Mouse (Mus musculus): ENCODE data around the gene Phf2. TPM values are rescaled to one million over a fixed set of nuclear protein-coding genes. Genes with fewer than 3 reads are reported as not detected.

The Phf2 gene
- polyA plus RNA-seq, 1 experiment = 20.1 TPM

DNA sequence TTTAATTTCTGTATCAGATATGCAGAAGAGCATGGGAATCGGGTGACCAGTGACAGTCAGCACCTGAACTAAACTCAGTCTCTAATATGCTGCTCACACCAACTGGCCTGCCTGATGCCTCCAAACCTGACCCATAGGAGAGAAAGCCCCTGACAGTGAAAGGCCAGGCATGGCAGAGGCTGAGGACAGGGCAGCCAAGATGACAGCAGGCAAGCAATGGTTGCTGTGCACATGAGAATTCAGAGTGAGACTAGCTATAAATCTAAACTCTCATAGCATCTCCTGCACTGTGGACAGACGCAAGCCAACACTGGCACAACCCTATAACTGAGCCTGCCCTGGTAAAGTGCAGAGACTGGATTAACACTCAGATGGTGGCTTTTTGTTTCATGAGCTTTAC is 20.6 kb downstream of the Phf2 start:
- TF ChIP-seq MYOG (IDR thresholded peaks at IDR 0.05; ENCODE audit: control insufficient read depth, extremely low read depth, insufficient read length) (no peak), CTCF (IDR thresholded peaks at IDR 0.05; ENCODE audit: control insufficient read depth, insufficient read depth, insufficient read length) (no peak), MYOD1 (IDR thresholded peaks at IDR 0.05; ENCODE audit: control insufficient read depth, insufficient read length, low read depth) (no peak), CEBPB (IDR thresholded peaks at IDR 0.05; ENCODE audit: low read depth) (no peak), USF1 (IDR thresholded peaks at IDR 0.05; ENCODE audit: low read depth) (no peak), MAX (IDR thresholded peaks at IDR 0.05) (no peak), FOSL1 (IDR thresholded peaks at IDR 0.05; ENCODE audit: insufficient read depth, low read length, poor library complexity, severe bottlenecking) (no peak)
- Histone ChIP-seq H3K27me3 (ENCODE audit: control insufficient read depth, insufficient read depth, insufficient read length) (no peaks in the 10 kb centered on the region), H3K79me2 (ENCODE audit: control insufficient read depth, insufficient read depth) (peaks cover 98% of the 10 kb centered on the region), H3ac (ENCODE audit: control insufficient read depth, insufficient read length, low read depth) (no peak overlapping the region), H3K4me3 (ENCODE audit: insufficient read depth, poor library complexity, severe bottlenecking) (no peak overlapping the region), H3K36me3 (ENCODE audit: control insufficient read depth, insufficient read depth) (no peaks in the 10 kb centered on the region), H3K79me3 (ENCODE audit: low read depth) (peaks cover 56% of the 10 kb centered on the region)

DNA sequence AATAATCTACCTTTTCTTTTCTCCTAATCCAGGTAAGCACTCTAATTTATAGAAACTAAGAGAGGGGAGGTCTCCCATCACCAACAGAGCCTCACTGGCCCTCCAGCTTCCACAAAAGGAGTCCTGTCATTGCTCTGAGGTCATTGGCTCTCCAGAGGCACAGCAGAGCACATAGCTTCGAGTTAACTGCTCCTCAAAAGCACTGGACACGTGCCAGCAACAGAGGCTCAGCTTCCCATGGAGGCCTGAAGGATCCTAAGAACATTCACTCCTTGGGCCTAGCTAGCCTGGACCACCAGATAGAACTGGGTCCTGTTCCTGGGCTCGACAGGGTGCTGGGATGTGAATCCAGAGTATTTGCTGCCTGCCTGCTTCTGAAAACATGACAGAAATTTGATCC is 21.8 kb downstream of the Phf2 start:
- Histone ChIP-seq H3K36me3 (ENCODE audit: control insufficient read depth, insufficient read depth) (no peaks in the 10 kb centered on the region), H3ac (ENCODE audit: control insufficient read depth, insufficient read length, low read depth) (no peak overlapping the region), H3K79me2 (ENCODE audit: control insufficient read depth, insufficient read depth) (peaks cover 99% of the 10 kb centered on the region), H3K79me3 (ENCODE audit: low read depth) (peaks cover 54% of the 10 kb centered on the region), H3K4me3 (ENCODE audit: insufficient read depth, poor library complexity, severe bottlenecking) (no peak overlapping the region), H3K27me3 (ENCODE audit: control insufficient read depth, insufficient read depth, insufficient read length) (no peaks in the 10 kb centered on the region)
- TF ChIP-seq CTCF (IDR thresholded peaks at IDR 0.05; ENCODE audit: control insufficient read depth, insufficient read depth, insufficient read length) (no peak), CEBPB (IDR thresholded peaks at IDR 0.05; ENCODE audit: low read depth) (no peak), MYOD1 (IDR thresholded peaks at IDR 0.05; ENCODE audit: control insufficient read depth, insufficient read length, low read depth) (no peak), USF1 (IDR thresholded peaks at IDR 0.05; ENCODE audit: low read depth) (no peak), MAX (IDR thresholded peaks at IDR 0.05) (no peak), MYOG (IDR thresholded peaks at IDR 0.05; ENCODE audit: control insufficient read depth, extremely low read depth, insufficient read length) (no peak), FOSL1 (IDR thresholded peaks at IDR 0.05; ENCODE audit: insufficient read depth, low read length, poor library complexity, severe bottlenecking) (no peak)

DNA sequence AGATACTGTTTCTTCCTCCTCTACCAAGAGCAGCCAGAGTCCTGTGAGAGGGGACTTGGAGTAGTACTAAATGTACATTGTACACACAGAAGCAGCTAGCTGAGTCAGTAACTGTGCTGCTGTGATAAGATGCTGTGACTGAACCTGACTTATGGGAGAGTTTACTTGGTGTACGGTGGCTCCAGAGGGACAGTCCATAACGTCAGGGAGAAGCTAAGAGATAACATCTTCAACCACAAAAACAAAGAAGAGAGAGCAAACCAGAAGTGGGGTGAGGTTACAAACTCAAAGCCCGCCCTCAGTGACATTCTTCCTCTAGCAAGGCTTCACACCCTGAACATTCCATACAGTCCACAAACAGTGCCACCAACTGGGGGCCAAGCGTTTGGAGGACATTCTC is 25.6 kb downstream of the Phf2 start:
- no peak for TF ChIP-seq USF1 (IDR thresholded peaks at IDR 0.05; ENCODE audit: low read depth)
- no peak for TF ChIP-seq MYOD1 (IDR thresholded peaks at IDR 0.05; ENCODE audit: control insufficient read depth, insufficient read length, low read depth)
- TF ChIP-seq MAX (IDR thresholded peaks at IDR 0.05) = no peak
- no peak for TF ChIP-seq CEBPB (IDR thresholded peaks at IDR 0.05; ENCODE audit: low read depth)
- no peak for TF ChIP-seq MYOG (IDR thresholded peaks at IDR 0.05; ENCODE audit: control insufficient read depth, extremely low read depth, insufficient read length)
- TF ChIP-seq FOSL1 (IDR thresholded peaks at IDR 0.05; ENCODE audit: insufficient read depth, low read length, poor library complexity, severe bottlenecking) = no peak
- TF ChIP-seq CTCF (IDR thresholded peaks at IDR 0.05; ENCODE audit: control insufficient read depth, insufficient read depth, insufficient read length) = no peak
- H3K79me2 ChIP-seq (ENCODE audit: control insufficient read depth, insufficient read depth) = peaks cover 98% of the 10 kb centered on the region
- H3ac ChIP-seq (ENCODE audit: control insufficient read depth, insufficient read length, low read depth) = no peak overlapping the region
- no peaks in the 10 kb centered on the region for H3K27me3 ChIP-seq (ENCODE audit: control insufficient read depth, insufficient read depth, insufficient read length)
- no peak overlapping the region for H3K4me3 ChIP-seq (ENCODE audit: insufficient read depth, poor library complexity, severe bottlenecking)
- H3K36me3 ChIP-seq (ENCODE audit: control insufficient read depth, insufficient read depth) = no peaks in the 10 kb centered on the region
- peaks cover 63% of the 10 kb centered on the region for H3K79me3 ChIP-seq (ENCODE audit: low read depth)

DNA sequence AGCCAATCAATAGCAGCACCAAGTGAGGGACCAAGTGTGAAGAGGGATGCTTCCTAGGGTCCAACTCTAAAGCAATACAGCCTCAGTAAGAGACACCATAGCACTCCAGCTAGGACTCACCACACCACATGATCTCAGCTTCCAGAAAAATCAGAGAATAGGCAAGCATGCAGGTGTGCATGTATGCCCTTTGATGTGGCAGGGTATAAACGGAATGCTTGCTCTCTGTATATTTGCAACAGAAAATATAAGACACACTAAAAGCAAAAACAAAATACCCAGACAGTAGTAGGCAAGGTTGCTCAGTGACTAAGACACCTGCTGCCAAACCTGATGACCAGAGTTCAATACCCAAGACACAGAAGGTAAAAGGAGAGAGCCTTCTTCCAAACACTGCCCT is 27.4 kb downstream of the Phf2 start:
- H3K27me3 ChIP-seq (ENCODE audit: control insufficient read depth, insufficient read depth, insufficient read length) = no peaks in the 10 kb centered on the region
- peaks cover 98% of the 10 kb centered on the region for H3K79me2 ChIP-seq (ENCODE audit: control insufficient read depth, insufficient read depth)
- no peaks in the 10 kb centered on the region for H3K36me3 ChIP-seq (ENCODE audit: control insufficient read depth, insufficient read depth)
- peaks cover 61% of the 10 kb centered on the region for H3K79me3 ChIP-seq (ENCODE audit: low read depth)
- H3K4me3 ChIP-seq (ENCODE audit: insufficient read depth, poor library complexity, severe bottlenecking) = no peak overlapping the region
- H3ac ChIP-seq (ENCODE audit: control insufficient read depth, insufficient read length, low read depth) = no peak overlapping the region
- TF ChIP-seq FOSL1 (IDR thresholded peaks at IDR 0.05; ENCODE audit: insufficient read depth, low read length, poor library complexity, severe bottlenecking) (no peak), CTCF (IDR thresholded peaks at IDR 0.05; ENCODE audit: control insufficient read depth, insufficient read depth, insufficient read length) (no peak), USF1 (IDR thresholded peaks at IDR 0.05; ENCODE audit: low read depth) (no peak), MYOG (IDR thresholded peaks at IDR 0.05; ENCODE audit: control insufficient read depth, extremely low read depth, insufficient read length) (no peak)

DNA sequence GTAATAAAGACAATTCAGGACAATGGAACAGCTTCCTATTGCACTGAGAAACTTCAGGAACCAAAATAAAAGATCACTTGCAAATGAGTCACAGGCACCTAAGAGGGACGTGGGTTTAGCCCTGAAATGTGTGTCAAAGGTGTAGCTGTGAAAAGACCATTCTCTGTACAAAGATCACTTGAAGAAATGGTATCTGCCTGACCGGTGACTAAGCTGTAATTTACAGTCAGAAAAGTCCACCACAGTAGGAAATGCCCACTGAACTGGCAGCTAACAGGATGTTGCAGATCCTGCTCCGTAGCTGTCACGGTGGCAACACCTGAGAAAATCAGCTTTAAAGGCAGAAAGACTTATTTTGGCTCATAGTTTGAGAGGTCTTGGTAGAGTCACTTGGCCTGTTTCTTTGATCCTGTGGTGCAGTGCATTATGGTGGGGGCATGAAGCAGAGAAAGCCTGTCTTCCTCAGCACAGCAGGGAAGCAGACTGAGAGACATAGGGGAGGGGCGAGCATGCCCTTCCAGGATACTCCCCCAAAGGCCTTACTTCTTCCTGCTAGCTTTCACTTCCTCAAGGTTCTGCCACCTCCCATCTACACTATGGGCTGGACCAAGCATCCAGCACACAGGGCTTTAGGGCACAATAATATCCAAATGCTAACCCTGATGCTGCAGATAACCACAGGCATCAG is 28.9 kb downstream of the Phf2 start:
- TF ChIP-seq MYOG (IDR thresholded peaks at IDR 0.05; ENCODE audit: control insufficient read depth, extremely low read depth, insufficient read length) = no peak
- no peak for TF ChIP-seq CTCF (IDR thresholded peaks at IDR 0.05; ENCODE audit: control insufficient read depth, insufficient read depth, insufficient read length)
- no peak for TF ChIP-seq USF1 (IDR thresholded peaks at IDR 0.05; ENCODE audit: low read depth)
- no peak for TF ChIP-seq MYOD1 (IDR thresholded peaks at IDR 0.05; ENCODE audit: control insufficient read depth, insufficient read length, low read depth)
- TF ChIP-seq CEBPB (IDR thresholded peaks at IDR 0.05; ENCODE audit: low read depth) = no peak
- TF ChIP-seq MAX (IDR thresholded peaks at IDR 0.05) = no peak
- no peak for TF ChIP-seq FOSL1 (IDR thresholded peaks at IDR 0.05; ENCODE audit: insufficient read depth, low read length, poor library complexity, severe bottlenecking)
- Histone ChIP-seq H3ac (ENCODE audit: control insufficient read depth, insufficient read length, low read depth) (no peak overlapping the region), H3K27me3 (ENCODE audit: control insufficient read depth, insufficient read depth, insufficient read length) (no peaks in the 10 kb centered on the region), H3K79me2 (ENCODE audit: control insufficient read depth, insufficient read depth) (peaks cover 98% of the 10 kb centered on the region), H3K79me3 (ENCODE audit: low read depth) (peaks cover 56% of the 10 kb centered on the region), H3K36me3 (ENCODE audit: control insufficient read depth, insufficient read depth) (no peaks in the 10 kb centered on the region), H3K4me3 (ENCODE audit: insufficient read depth, poor library complexity, severe bottlenecking) (no peak overlapping the region)
